Mouse (Mus musculus) telencephalon, adult 2 months (tissue): ENCODE results near the gene Gm5108.
A peak's percentile ranks its signal among the peaks of the same experiment; 100 is the strongest.

Experiments used
- DNase-seq: peaks from one replicate; pipeline ENCODE4 v3.0.0-alpha.2; 2011; ENCODE audit warnings: low read depth, low spot score

Gm5108 gene

GRCm38 (mm10) chr5:67941369-67941768 is at the start of gene Gm5108:
Gm5108 (plus strand) TSS chr5:67941669.
- DNase-seq: no peak

GRCm38 (mm10) chr5:67898921-67899320 is 42.5 kb upstream of the Gm5108 start:
- no peak for DNase-seq

GRCm38 (mm10) chr5:67904555-67904954 is 36.9 kb upstream of the Gm5108 start:
- DNase-seq: no peak

- no peak for DNase-seq
Observed at GRCm38 (mm10) chr5:67930584-67930983, 10.9 kb upstream of the Gm5108 start.

- DNase-seq: no peak
Observed at GRCm38 (mm10) chr5:67931623-67932022, 9.8 kb upstream of the Gm5108 start.

- no peak for DNase-seq
Observed at GRCm38 (mm10) chr5:67943199-67943598, 1.7 kb downstream of the Gm5108 start.

- no peak for DNase-seq
Observed at GRCm38 (mm10) chr5:67944074-67944785, 2.8 kb downstream of the Gm5108 start.

- DNase-seq: no peak
Observed at GRCm38 (mm10) chr5:67946321-67946720, 4.9 kb downstream of the Gm5108 start, which contains the start of gene Gm21905. Gm21905 (minus strand) TSS chr5:67946421.

GRCm38 (mm10) chr5:67947006-67947405 is 5.5 kb downstream of the Gm5108 start:
- no peak for DNase-seq

GRCm38 (mm10) chr5:67948074-67948473 is 6.6 kb downstream of the Gm5108 start:
- DNase-seq: no peak

GRCm38 (mm10) chr5:67954097-67954496 is 12.6 kb downstream of the Gm5108 start:
- DNase-seq: no peak

- no peak for DNase-seq
Observed at GRCm38 (mm10) chr5:67955486-67955885, 14.0 kb downstream of the Gm5108 start.

- DNase-seq: no peak
Observed at GRCm38 (mm10) chr5:67961708-67962629, 20.5 kb downstream of the Gm5108 start.

GRCm38 (mm10) chr5:67969536-67969935 is 28.1 kb downstream of the Gm5108 start:
- DNase-seq: no peak

GRCm38 (mm10) chr5:67981946-67982526 is 40.6 kb downstream of the Gm5108 start:
- DNase-seq: no peak

- DNase-seq: no peak
Observed at GRCm38 (mm10) chr5:67990426-67990825, 49.0 kb downstream of the Gm5108 start.

GRCm38 (mm10) chr5:68002611-68003010 is 61.1 kb downstream of the Gm5108 start:
- DNase-seq: no peak

GRCm38 (mm10) chr5:68003904-68004303 is 62.4 kb downstream of the Gm5108 start:
- no peak for DNase-seq

GRCm38 (mm10) chr5:68004419-68004818 is 63.0 kb downstream of the Gm5108 start:
- no peak for DNase-seq

- DNase-seq: no peak
Observed at GRCm38 (mm10) chr5:68007074-68007473, 65.6 kb downstream of the Gm5108 start.

GRCm38 (mm10) chr5:68011569-68011968 is 70.1 kb downstream of the Gm5108 start:
- DNase-seq: no peak

GRCm38 (mm10) chr5:68012618-68013017 is 71.1 kb downstream of the Gm5108 start:
- DNase-seq: peak; percentile 55
